Mouse (Mus musculus): ENCODE data around the gene Rps11. TPM values are rescaled to one million over a fixed set of nuclear protein-coding genes. Genes with fewer than 3 reads are reported as not detected.
A peak's percentile ranks its signal among the peaks of the same experiment; 100 is the strongest.

The Rps11 gene
- polyA plus RNA-seq, 1 experiment: 1,675 TPM

- H3K4me1 ChIP-seq (ENCODE audit: control insufficient read depth, insufficient read depth, low read length): peaks cover 28% of the 10 kb centered on the region
- TF ChIP-seq POLR2A (IDR thresholded peaks at IDR 0.05; ENCODE audit: borderline replicate concordance, low read depth, low read length) (no peak), CTCF (IDR thresholded peaks at IDR 0.05; ENCODE audit: low read depth, low read length) (no peak)
- H3K27ac ChIP-seq (ENCODE audit: insufficient read depth, low read depth, low read length): no peak within 1 kb of the TSS
- no peak within 1 kb of the TSS for H3K4me3 ChIP-seq (ENCODE audit: insufficient read depth, low read length)
These were observed 32.2 kb downstream of the Rps11 start, which contains the start of gene Rcn3 for GRCm38 (mm10) chr7:45092048-45092447. TSS of gene Rcn3 (minus strand) at chr7:45092221.

- H3K27ac ChIP-seq (ENCODE audit: insufficient read depth, low read depth, low read length): no peak overlapping the region
- H3K4me3 ChIP-seq (ENCODE audit: insufficient read depth, low read length): no peak overlapping the region
- peaks cover 21% of the 10 kb centered on the region for H3K4me1 ChIP-seq (ENCODE audit: control insufficient read depth, insufficient read depth, low read length)
- no peak for TF ChIP-seq POLR2A (IDR thresholded peaks at IDR 0.05; ENCODE audit: borderline replicate concordance, low read depth, low read length)
- TF ChIP-seq CTCF (IDR thresholded peaks at IDR 0.05; ENCODE audit: low read depth, low read length): no peak
These were observed 32.9 kb downstream of the Rps11 start for GRCm38 (mm10) chr7:45091001-45091990.

GRCm38 (mm10) chr7:45090251-45090977, 33.8 kb downstream of the Rps11 start:
- TF ChIP-seq CTCF (IDR thresholded peaks at IDR 0.05; ENCODE audit: low read depth, low read length): no peak
- TF ChIP-seq POLR2A (IDR thresholded peaks at IDR 0.05; ENCODE audit: borderline replicate concordance, low read depth, low read length): no peak
- Histone ChIP-seq H3K27ac (ENCODE audit: insufficient read depth, low read depth, low read length) (no peak overlapping the region), H3K4me1 (ENCODE audit: control insufficient read depth, insufficient read depth, low read length) (peaks cover 12% of the 10 kb centered on the region), H3K4me3 (ENCODE audit: insufficient read depth, low read length) (no peak overlapping the region)

GRCm38 (mm10) chr7:45088597-45088996, 35.6 kb downstream of the Rps11 start:
- Histone ChIP-seq H3K27ac (ENCODE audit: insufficient read depth, low read depth, low read length) (no peak overlapping the region), H3K4me1 (ENCODE audit: control insufficient read depth, insufficient read depth, low read length) (no peaks in the 10 kb centered on the region; the same call in 1 of the 2 replicates), H3K4me3 (ENCODE audit: insufficient read depth, low read length) (no peak overlapping the region)
- no peak for TF ChIP-seq CTCF (IDR thresholded peaks at IDR 0.05; ENCODE audit: low read depth, low read length)
- TF ChIP-seq POLR2A (IDR thresholded peaks at IDR 0.05; ENCODE audit: borderline replicate concordance, low read depth, low read length): no peak

- TF ChIP-seq POLR2A (IDR thresholded peaks at IDR 0.05; ENCODE audit: borderline replicate concordance, low read depth, low read length) (no peak), CTCF (IDR thresholded peaks at IDR 0.05; ENCODE audit: low read depth, low read length) (no peak; the same call in 1 of the 2 replicates)
- H3K4me1 ChIP-seq (ENCODE audit: control insufficient read depth, insufficient read depth, low read length): peaks cover 17% of the 10 kb centered on the region
- H3K4me3 ChIP-seq (ENCODE audit: insufficient read depth, low read length): no peak overlapping the region
- no peak overlapping the region for H3K27ac ChIP-seq (ENCODE audit: insufficient read depth, low read depth, low read length)
These were observed 38.2 kb downstream of the Rps11 start for GRCm38 (mm10) chr7:45086084-45086483.

- Histone ChIP-seq H3K27ac (ENCODE audit: insufficient read depth, low read depth, low read length) (peak overlapping the region; percentile 92), H3K4me3 (ENCODE audit: insufficient read depth, low read length) (peak overlapping the region; percentile 41), H3K4me1 (ENCODE audit: control insufficient read depth, insufficient read depth, low read length) (peaks cover 22% of the 10 kb centered on the region)
- TF ChIP-seq CTCF (IDR thresholded peaks at IDR 0.05; ENCODE audit: low read depth, low read length) (no peak), POLR2A (IDR thresholded peaks at IDR 0.05; ENCODE audit: borderline replicate concordance, low read depth, low read length) (no peak)
These were observed 40.8 kb downstream of the Rps11 start for GRCm38 (mm10) chr7:45083300-45083890.

GRCm38 (mm10) chr7:45082401-45083299, 41.6 kb downstream of the Rps11 start:
- peak overlapping the region; percentile 92 for H3K27ac ChIP-seq (ENCODE audit: insufficient read depth, low read depth, low read length)
- peaks cover 22% of the 10 kb centered on the region for H3K4me1 ChIP-seq (ENCODE audit: control insufficient read depth, insufficient read depth, low read length)
- TF ChIP-seq POLR2A (IDR thresholded peaks at IDR 0.05; ENCODE audit: borderline replicate concordance, low read depth, low read length) (no peak), CTCF (IDR thresholded peaks at IDR 0.05; ENCODE audit: low read depth, low read length) (peak; percentile 50)
- peak overlapping the region; percentile 41 for H3K4me3 ChIP-seq (ENCODE audit: insufficient read depth, low read length)

GRCm38 (mm10) chr7:45081016-45081415, 43.2 kb downstream of the Rps11 start:
- TF ChIP-seq CTCF (IDR thresholded peaks at IDR 0.05; ENCODE audit: low read depth, low read length) (no peak), POLR2A (IDR thresholded peaks at IDR 0.05; ENCODE audit: borderline replicate concordance, low read depth, low read length) (no peak)
- Histone ChIP-seq H3K27ac (ENCODE audit: insufficient read depth, low read depth, low read length) (peak overlapping the region; percentile 67), H3K4me1 (ENCODE audit: control insufficient read depth, insufficient read depth, low read length) (peaks cover 23% of the 10 kb centered on the region), H3K4me3 (ENCODE audit: insufficient read depth, low read length) (no peak overlapping the region)

Data from bone marrow macrophage, adult 2 months (primary cell).